Mouse (Mus musculus): ENCODE results near the gene Tmx4. TPM values are rescaled to one million over a fixed set of nuclear protein-coding genes. Genes with fewer than 3 reads are reported as not detected.

Gene Tmx4
- total RNA-seq (2014; rRNA removed) = 110 and 161 TPM in 2 replicates
- 35.8 and 65.6 TPM in 2 replicates for polyA plus RNA-seq (2015; fragmentation: Nextera tagmentation; extraction: Ambion mirVana)

GRCm38 (mm10) chr2:134643514-134644300, at the start of gene Tmx4:
Tmx4 (minus strand) TSS chr2:134644145.
- DNase-seq = peak; percentile 98
- Histone ChIP-seq H3K9me3 (ENCODE audit: low read length) (no peaks in the 10 kb centered on the region), H3K4me3 (ENCODE audit: low read depth, low read length) (peak within 1 kb of the TSS; percentile 85), H3K27ac (ENCODE audit: low read depth, low read length) (peak within 1 kb of the TSS; percentile 100), H3K4me2 (ENCODE audit: low read depth) (peak within 1 kb of the TSS; percentile 60), H3K27me3 (ENCODE audit: insufficient read depth, low read length) (no peaks in the 10 kb centered on the region), H3K4me1 (ENCODE audit: insufficient read depth) (peaks cover 26% of the 10 kb centered on the region), H3K9ac (peak within 1 kb of the TSS; percentile 98), H3K36me3 (ENCODE audit: insufficient read depth) (no peaks in the 10 kb centered on the region)
- peak; percentile 29 for TF ChIP-seq CTCF (IDR thresholded peaks at IDR 0.05; ENCODE audit: low read depth)
- under 1% methylated on average over 54 of the region's 57 CpGs for WGBS
- ATAC-seq = peak; percentile 97

GRCm38 (mm10) chr2:134692125-134692524, 48.2 kb upstream of the Tmx4 start:
- no peaks in the 10 kb centered on the region for H3K9me3 ChIP-seq (ENCODE audit: low read length)
- no peak overlapping the region for H3K4me2 ChIP-seq (ENCODE audit: low read depth)
- WGBS = 91% methylated on average over 1 of the region's 1 CpGs
- no peaks in the 10 kb centered on the region for H3K36me3 ChIP-seq (ENCODE audit: insufficient read depth)
- no peak overlapping the region for H3K27ac ChIP-seq (ENCODE audit: low read depth, low read length)
- H3K9ac ChIP-seq = no peak overlapping the region
- ATAC-seq (no peak), DNase-seq (no peak)
- TF ChIP-seq CTCF (IDR thresholded peaks at IDR 0.05; ENCODE audit: low read depth) = no peak
- no peaks in the 10 kb centered on the region for H3K27me3 ChIP-seq (ENCODE audit: insufficient read depth, low read length)
- H3K4me3 ChIP-seq (ENCODE audit: low read depth, low read length) = no peak overlapping the region
- H3K4me1 ChIP-seq (ENCODE audit: insufficient read depth) = no peaks in the 10 kb centered on the region

- Histone ChIP-seq H3K4me2 (ENCODE audit: low read depth) (no peak overlapping the region), H3K36me3 (ENCODE audit: insufficient read depth) (no peaks in the 10 kb centered on the region), H3K9me3 (ENCODE audit: low read length) (no peaks in the 10 kb centered on the region), H3K27ac (ENCODE audit: low read depth, low read length) (no peak overlapping the region), H3K4me3 (ENCODE audit: low read depth, low read length) (no peak overlapping the region), H3K9ac (no peak overlapping the region), H3K27me3 (ENCODE audit: insufficient read depth, low read length) (no peaks in the 10 kb centered on the region), H3K4me1 (ENCODE audit: insufficient read depth) (no peaks in the 10 kb centered on the region)
- ATAC-seq (no peak), DNase-seq (no peak)
- no peak for TF ChIP-seq CTCF (IDR thresholded peaks at IDR 0.05; ENCODE audit: low read depth)
- 81% methylated on average over 7 of the region's 7 CpGs for WGBS
These were observed 47.1 kb upstream of the Tmx4 start for GRCm38 (mm10) chr2:134691055-134691454.

GRCm38 (mm10) chr2:134682326-134682725, 38.4 kb upstream of the Tmx4 start:
- Histone ChIP-seq H3K27me3 (ENCODE audit: insufficient read depth, low read length) (no peaks in the 10 kb centered on the region), H3K27ac (ENCODE audit: low read depth, low read length) (no peak overlapping the region), H3K4me2 (ENCODE audit: low read depth) (no peak overlapping the region), H3K36me3 (ENCODE audit: insufficient read depth) (no peaks in the 10 kb centered on the region), H3K9ac (no peak overlapping the region), H3K4me3 (ENCODE audit: low read depth, low read length) (no peak overlapping the region), H3K4me1 (ENCODE audit: insufficient read depth) (no peaks in the 10 kb centered on the region), H3K9me3 (ENCODE audit: low read length) (no peaks in the 10 kb centered on the region)
- DNase-seq (no peak), ATAC-seq (no peak)
- 40% methylated on average over 3 of the region's 3 CpGs for WGBS
- TF ChIP-seq CTCF (IDR thresholded peaks at IDR 0.05; ENCODE audit: low read depth) = no peak

- Histone ChIP-seq H3K27me3 (ENCODE audit: insufficient read depth, low read length) (no peaks in the 10 kb centered on the region), H3K4me2 (ENCODE audit: low read depth) (no peak overlapping the region), H3K36me3 (ENCODE audit: insufficient read depth) (no peaks in the 10 kb centered on the region), H3K9me3 (ENCODE audit: low read length) (no peaks in the 10 kb centered on the region), H3K4me3 (ENCODE audit: low read depth, low read length) (no peak overlapping the region), H3K4me1 (ENCODE audit: insufficient read depth) (no peaks in the 10 kb centered on the region), H3K27ac (ENCODE audit: low read depth, low read length) (no peak overlapping the region), H3K9ac (no peak overlapping the region)
- peak; percentile 81 for ATAC-seq
- peak; percentile 84 for TF ChIP-seq CTCF (IDR thresholded peaks at IDR 0.05; ENCODE audit: low read depth)
- 20% methylated on average over 9 of the region's 9 CpGs for WGBS
- DNase-seq = peak; percentile 78
These were observed 37.5 kb upstream of the Tmx4 start for GRCm38 (mm10) chr2:134681271-134681961.

GRCm38 (mm10) chr2:134679567-134679966, 35.6 kb upstream of the Tmx4 start:
- WGBS = 65% methylated on average over 3 of the region's 3 CpGs
- DNase-seq (no peak), ATAC-seq (no peak)
- no peak for TF ChIP-seq CTCF (IDR thresholded peaks at IDR 0.05; ENCODE audit: low read depth)
- Histone ChIP-seq H3K9me3 (ENCODE audit: low read length) (no peaks in the 10 kb centered on the region), H3K36me3 (ENCODE audit: insufficient read depth) (no peaks in the 10 kb centered on the region), H3K9ac (no peak overlapping the region), H3K4me1 (ENCODE audit: insufficient read depth) (no peaks in the 10 kb centered on the region), H3K27me3 (ENCODE audit: insufficient read depth, low read length) (no peaks in the 10 kb centered on the region), H3K27ac (ENCODE audit: low read depth, low read length) (no peak overlapping the region), H3K4me3 (ENCODE audit: low read depth, low read length) (no peak overlapping the region), H3K4me2 (ENCODE audit: low read depth) (no peak overlapping the region)

- 84% methylated on average over 1 of the region's 1 CpGs for WGBS
- no peaks in the 10 kb centered on the region for H3K4me1 ChIP-seq (ENCODE audit: insufficient read depth)
- ATAC-seq (no peak), DNase-seq (no peak)
- no peaks in the 10 kb centered on the region for H3K27me3 ChIP-seq (ENCODE audit: insufficient read depth, low read length)
- no peaks in the 10 kb centered on the region for H3K36me3 ChIP-seq (ENCODE audit: insufficient read depth)
- no peak for TF ChIP-seq CTCF (IDR thresholded peaks at IDR 0.05; ENCODE audit: low read depth)
- H3K9ac ChIP-seq = no peak overlapping the region
- H3K4me2 ChIP-seq (ENCODE audit: low read depth) = no peak overlapping the region
- H3K27ac ChIP-seq (ENCODE audit: low read depth, low read length) = no peak overlapping the region
- H3K9me3 ChIP-seq (ENCODE audit: low read length) = no peaks in the 10 kb centered on the region
- no peak overlapping the region for H3K4me3 ChIP-seq (ENCODE audit: low read depth, low read length)
These were observed 31.5 kb upstream of the Tmx4 start for GRCm38 (mm10) chr2:134675465-134675864.
